In the genomic region with DNA sequence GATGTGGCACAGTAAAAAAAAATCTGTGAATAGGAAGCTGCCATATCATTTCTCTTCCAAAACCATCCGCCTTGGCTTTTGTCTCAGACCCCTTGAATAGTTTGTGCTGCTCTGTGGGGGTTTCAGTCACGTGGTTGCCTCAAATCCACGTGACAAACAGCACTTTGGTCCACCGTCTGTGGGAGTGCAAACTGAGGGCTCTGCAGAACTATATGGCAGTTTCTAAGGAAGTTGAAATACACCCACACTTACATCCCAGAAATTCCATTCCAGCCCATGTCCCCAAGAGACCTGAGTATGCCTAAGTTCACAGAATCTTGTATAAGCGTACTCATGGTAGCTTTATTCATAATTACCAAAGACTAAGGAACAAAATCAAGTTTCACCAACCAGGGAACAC, we compare ENCODE assay signal across 16 mouse cellular contexts.
A peak's percentile ranks its signal among the peaks of the same experiment; 100 is the strongest.
DNase-seq lines count a peak whose midpoint lies in the region; ATAC-seq and TF ChIP-seq lines count a peak whose summit lies in the region.
"Had no signal": no experiment of that assay in that cellular context is flagged by ENCODE, and none has a peak within 500 bp of the region (broad histone marks: within the 10 kb centered on the region; RNA-seq: fewer than 3 reads in every experiment).

No protein-coding gene starts in this region.

- H3K4me1 ChIP-seq in lung, embryonic 14.5 days (ENCODE audit: insufficient read depth), result no peaks in the 10 kb centered on the region
- H3K4me1 ChIP-seq in lung, adult 2 months (ENCODE audit: control insufficient read depth, insufficient read depth, low read length), result no peaks in the 10 kb centered on the region
- peaks cover 2% of the 10 kb centered on the region; the same call in 1 of the 2 replicates for H3K4me1 ChIP-seq in forebrain, embryonic 16.5 days (replicated peaks; ENCODE audit: control insufficient read depth, insufficient read depth, low read length)
- H3K4me1 ChIP-seq: heart, embryonic 12.5 days; liver, embryonic 15.5 days had no signal

- no peak overlapping the region for H3K4me2 ChIP-seq in lung, embryonic 14.5 days
- H3K4me2 ChIP-seq in forebrain, embryonic 16.5 days (ENCODE audit: low read length), result no peak overlapping the region
- H3K4me2 ChIP-seq: heart, embryonic 12.5 days; liver, embryonic 15.5 days had no signal

- H3K27me3 ChIP-seq in lung, embryonic 14.5 days (ENCODE audit: insufficient read depth, low read length), result no peaks in the 10 kb centered on the region
- no peaks in the 10 kb centered on the region for H3K27me3 ChIP-seq in forebrain, embryonic 16.5 days (replicated peaks; ENCODE audit: control insufficient read depth, insufficient read depth, low read length)
- H3K27me3 ChIP-seq: heart, embryonic 12.5 days; liver, embryonic 15.5 days had no signal

- DNase-seq in lung, embryonic 14.5 days, result peak; percentile 2
- no peak for DNase-seq in lung, adult 2 months
- peak; percentile 31 to 72 for DNase-seq in frontal cortex, postnatal 10 days (ENCODE audit: low spot score in 2 of 2)
- peak; percentile 73 to 90 for DNase-seq in right cerebral cortex, postnatal 10 days (ENCODE audit: low spot score in 2 of 2)
- no peak for DNase-seq in gastrocnemius, postnatal 4 days (ENCODE audit: low spot score in 2 of 2)
- DNase-seq in kidney, adult 18-20 months, result no peak
- DNase-seq in thymus, postnatal 4 days, result no peak
- DNase-seq: cerebellum, adult 11-12 months; cerebellum, postnatal 25 days; heart, postnatal 36 days; kidney, postnatal 25 days; lung, postnatal 14 days had no signal

- TF ChIP-seq CTCF in lung, embryonic 14.5 days (IDR thresholded peaks at IDR 0.05; ENCODE audit: low read depth), result no peak
- no peak for TF ChIP-seq CTCF in lung, adult 2 months (IDR thresholded peaks at IDR 0.05; ENCODE audit: insufficient read depth, low read length)

- H3K9me3 ChIP-seq in lung, embryonic 14.5 days (ENCODE audit: low read depth, low read length), result no peaks in the 10 kb centered on the region
- H3K9me3 ChIP-seq in forebrain, embryonic 16.5 days (ENCODE audit: control insufficient read depth, low read length), result no peaks in the 10 kb centered on the region
- H3K9me3 ChIP-seq: heart, embryonic 12.5 days; liver, embryonic 15.5 days had no signal

- ATAC-seq in lung, embryonic 14.5 days (ENCODE audit: insufficient read depth), result no peak
- ATAC-seq in forebrain, embryonic 16.5 days, result no peak
- ATAC-seq: intestine, postnatal 0 days had no signal

- 50% methylated on average over 5 of the region's 5 CpGs for WGBS in lung, embryonic 14.5 days
- 42% methylated on average over 5 of the region's 5 CpGs for WGBS in lung, adult 2 months
- 59% methylated on average over 5 of the region's 5 CpGs for WGBS in forebrain, embryonic 16.5 days

- no peak for TF ChIP-seq POLR2A in lung, adult 2 months (IDR thresholded peaks at IDR 0.05; ENCODE audit: borderline replicate concordance, extremely low read depth, low read depth, low read length)

- H3K4me3 ChIP-seq in lung, embryonic 14.5 days (ENCODE audit: low read depth, low read length), result no peak overlapping the region
- no peak overlapping the region for H3K4me3 ChIP-seq in lung, adult 2 months (replicated peaks; ENCODE audit: extremely low read depth, low read depth, low read length)
- no peak overlapping the region for H3K4me3 ChIP-seq in forebrain, embryonic 16.5 days (replicated peaks; ENCODE audit: low read length)
- H3K4me3 ChIP-seq: heart, embryonic 12.5 days; liver, embryonic 15.5 days had no signal

- H3K27ac ChIP-seq in lung, embryonic 14.5 days (ENCODE audit: low read depth), result no peak overlapping the region
- H3K27ac ChIP-seq in forebrain, embryonic 16.5 days (ENCODE audit: low read length), result peak overlapping the region; percentile 79
- H3K27ac ChIP-seq: liver, embryonic 15.5 days had no signal

- no peak overlapping the region for H3K9ac ChIP-seq in lung, embryonic 14.5 days
- H3K9ac ChIP-seq in forebrain, embryonic 16.5 days (replicated peaks; ENCODE audit: low read depth, low read length), result no peak overlapping the region
- H3K9ac ChIP-seq: heart, embryonic 12.5 days; liver, embryonic 15.5 days had no signal

- H3K36me3 ChIP-seq in lung, embryonic 14.5 days (ENCODE audit: insufficient read depth), result no peaks in the 10 kb centered on the region
- no peaks in the 10 kb centered on the region for H3K36me3 ChIP-seq in forebrain, embryonic 16.5 days (ENCODE audit: control insufficient read depth, insufficient read depth)
- H3K36me3 ChIP-seq: heart, embryonic 12.5 days; liver, embryonic 15.5 days had no signal

Comparison
In these comparisons a context has a peak if more than half of its experiments do, and no peak if none do; other contexts are left out.
1. DNase-seq: peak in lung, embryonic 14.5 days (single experiment), frontal cortex, postnatal 10 days (2 of 2) and right cerebral cortex, postnatal 10 days (2 of 2); none in lung, adult 2 months (single experiment), gastrocnemius, postnatal 4 days (0 of 2), kidney, adult 18-20 months (single experiment) and thymus, postnatal 4 days (single experiment).